Mouse (Mus musculus): ENCODE data around the gene Gzmn. TPM values are rescaled to one million over a fixed set of nuclear protein-coding genes. Genes with fewer than 3 reads are reported as not detected.
"Not testable (repeated sequence)": the region's sequence is repeated elsewhere in the genome, so short reads cannot be mapped to it uniquely, and the experiment has no call there.

The Gzmn gene
- polyA plus RNA-seq, 1 experiment, result not detected

DNA sequence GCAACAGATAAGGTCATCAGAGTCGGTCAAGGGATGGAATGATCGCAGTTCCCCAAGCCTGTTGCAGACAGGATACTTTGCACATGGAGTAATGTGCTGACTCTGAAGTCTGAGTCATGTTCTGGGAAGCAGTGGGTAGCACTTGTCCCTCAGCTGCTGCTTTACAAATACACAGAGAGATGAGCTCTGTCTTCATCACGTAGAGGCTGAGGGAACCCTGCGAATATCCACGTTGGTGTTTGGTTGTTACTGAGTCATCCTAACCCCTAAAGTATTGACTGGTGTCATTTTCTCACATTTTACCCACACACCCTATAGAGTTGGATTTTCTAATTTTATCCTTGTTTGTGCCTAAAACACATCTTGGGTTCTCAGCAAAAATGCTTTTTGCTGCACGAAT, 6.4 kb downstream of the Gzmn start:
- Histone ChIP-seq H3K4me3 (replicated peaks) (no peak overlapping the region), H3K9me3 (ENCODE audit: control insufficient read depth, low read length) (no peaks in the 10 kb centered on the region), H3K4me1 (ENCODE audit: control insufficient read depth) (no peaks in the 10 kb centered on the region), H3K27me3 (ENCODE audit: control insufficient read depth) (no peaks in the 10 kb centered on the region), H3K36me3 (ENCODE audit: control insufficient read depth) (no peaks in the 10 kb centered on the region)
- TF ChIP-seq GATA1 (IDR thresholded peaks at IDR 0.05; ENCODE audit: low read length), result no peak
- no peak for TF ChIP-seq TAL1 (IDR thresholded peaks at IDR 0.05; ENCODE audit: low read length)

DNA sequence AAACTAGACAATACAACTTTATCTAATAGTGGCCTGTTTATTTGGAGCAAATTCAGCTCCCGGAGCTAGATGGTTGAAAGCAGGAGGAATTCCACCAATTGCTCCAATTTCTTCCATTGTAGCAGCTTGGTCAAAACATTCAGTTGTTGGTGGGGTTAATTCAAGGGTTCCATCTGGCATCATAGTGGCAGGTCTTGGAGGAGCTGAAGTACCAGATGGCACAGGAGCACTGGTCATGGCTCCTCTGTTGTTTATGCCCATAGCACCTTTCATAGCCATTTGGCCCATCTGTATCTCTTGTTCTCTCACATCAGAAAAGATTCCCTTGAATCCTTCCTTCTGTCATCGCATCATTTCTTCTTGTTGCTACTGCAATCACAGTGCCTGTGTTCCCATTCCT, 12.3 kb downstream of the Gzmn start:
- Histone ChIP-seq H3K9me3 (ENCODE audit: control insufficient read depth, low read length) (no peaks in the 10 kb centered on the region), H3K4me1 (ENCODE audit: control insufficient read depth) (no peaks in the 10 kb centered on the region), H3K27me3 (ENCODE audit: control insufficient read depth) (no peaks in the 10 kb centered on the region), H3K4me3 (replicated peaks) (no peak overlapping the region), H3K36me3 (ENCODE audit: control insufficient read depth) (no peaks in the 10 kb centered on the region)
- TF ChIP-seq GATA1 (IDR thresholded peaks at IDR 0.05; ENCODE audit: low read length) (no peak), TAL1 (IDR thresholded peaks at IDR 0.05; ENCODE audit: low read length) (no peak)

DNA sequence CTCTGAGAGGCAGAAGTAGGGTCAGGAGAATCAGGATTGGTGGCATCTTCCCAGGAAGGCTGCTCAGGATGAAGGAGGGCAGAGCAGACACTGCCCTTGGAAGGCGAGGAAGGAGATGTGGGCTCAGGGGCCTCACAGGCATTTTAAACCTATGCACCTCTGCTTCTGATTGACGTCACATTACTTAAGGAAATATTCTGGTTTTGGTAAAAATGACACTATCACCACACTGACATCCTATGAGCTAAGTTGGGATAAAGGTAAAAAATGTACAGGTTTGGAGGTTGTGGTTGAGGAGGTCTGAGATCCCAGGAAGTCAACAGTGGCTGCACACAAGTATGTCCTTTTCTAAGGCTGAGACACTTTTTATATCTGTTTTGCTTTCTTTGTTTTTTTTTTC, 14.9 kb downstream of the Gzmn start, which contains the start of gene Gzmg:
Gene Gzmg, minus strand, starts transcription at position 101 of the 400 bp plus-strand sequence.
- H3K9me3 ChIP-seq (ENCODE audit: control insufficient read depth, low read length); H3K4me3 ChIP-seq (replicated peaks); H3K27me3 ChIP-seq (ENCODE audit: control insufficient read depth); H3K4me1 ChIP-seq (ENCODE audit: control insufficient read depth); H3K36me3 ChIP-seq (ENCODE audit: control insufficient read depth): not testable (repeated sequence)

DNA sequence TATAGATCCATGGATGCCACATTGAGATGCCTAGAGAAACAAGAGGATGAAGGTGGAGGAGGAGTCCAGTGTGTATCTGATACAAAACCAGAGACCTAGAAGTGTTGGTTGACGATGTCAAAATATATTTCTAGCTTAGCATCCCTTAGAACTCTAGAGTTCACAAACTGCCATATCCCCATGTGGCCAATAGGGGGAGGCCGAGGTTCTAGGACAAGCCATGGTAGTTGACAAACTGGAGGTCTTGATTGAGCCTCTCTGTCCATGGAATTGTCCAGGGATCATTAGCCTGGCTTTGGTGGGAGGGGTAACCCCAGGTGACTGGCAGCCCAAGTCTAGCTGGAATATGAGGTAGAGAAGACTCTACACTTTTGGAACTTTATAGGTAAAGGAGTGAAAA, 19.1 kb downstream of the Gzmn start:
- no peaks in the 10 kb centered on the region for H3K27me3 ChIP-seq (ENCODE audit: control insufficient read depth)
- H3K9me3 ChIP-seq (ENCODE audit: control insufficient read depth, low read length), result no peaks in the 10 kb centered on the region
- TF ChIP-seq GATA1 (IDR thresholded peaks at IDR 0.05; ENCODE audit: low read length), result no peak
- TF ChIP-seq TAL1 (IDR thresholded peaks at IDR 0.05; ENCODE audit: low read length), result no peak
- H3K4me1 ChIP-seq (ENCODE audit: control insufficient read depth), result no peaks in the 10 kb centered on the region
- no peaks in the 10 kb centered on the region for H3K36me3 ChIP-seq (ENCODE audit: control insufficient read depth)
- no peak overlapping the region for H3K4me3 ChIP-seq (replicated peaks)

DNA sequence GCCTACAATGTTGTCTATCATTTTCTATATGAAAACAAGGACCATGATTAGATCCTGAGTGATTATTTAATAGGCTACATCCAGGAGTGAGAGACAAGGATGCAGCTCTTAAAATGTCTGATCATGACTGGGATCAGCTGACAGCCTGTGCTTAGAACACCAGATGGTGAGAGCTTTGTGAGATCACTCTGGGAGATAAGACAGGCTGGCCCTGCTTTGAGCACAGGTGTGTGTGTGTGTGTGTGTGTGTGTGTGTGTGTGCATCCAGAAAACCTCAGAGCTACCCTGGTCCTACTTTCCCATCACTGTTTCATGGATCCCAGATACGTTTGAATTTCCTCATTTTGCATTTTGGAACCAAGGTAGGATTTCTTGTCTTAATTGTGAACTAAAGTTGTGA, 40.7 kb downstream of the Gzmn start:
- H3K4me1 ChIP-seq (ENCODE audit: control insufficient read depth); H3K9me3 ChIP-seq (ENCODE audit: control insufficient read depth, low read length); H3K27me3 ChIP-seq (ENCODE audit: control insufficient read depth); H3K36me3 ChIP-seq (ENCODE audit: control insufficient read depth); H3K4me3 ChIP-seq (replicated peaks): not testable (repeated sequence)

DNA sequence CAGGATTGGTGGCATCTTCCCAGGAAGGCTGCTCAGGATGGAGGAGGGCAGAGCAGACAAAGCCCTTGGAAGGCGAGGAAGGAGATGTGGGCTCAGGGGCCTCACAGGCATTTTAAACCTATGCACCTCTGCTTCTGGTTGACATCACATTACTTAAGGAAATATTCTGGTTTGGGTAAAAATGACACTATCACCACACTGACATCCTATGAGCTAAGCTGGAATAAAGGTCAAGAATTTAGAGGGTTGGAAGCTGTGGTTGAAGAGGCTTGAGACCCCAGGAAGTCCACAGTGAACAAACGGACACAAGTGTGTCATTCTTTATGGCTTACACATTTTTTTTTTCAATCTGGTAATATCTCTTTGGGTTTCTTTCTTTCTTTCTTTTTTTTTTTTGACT, 41.9 kb downstream of the Gzmn start, which contains the start of gene Gzmd:
Gene Gzmd, minus strand, starts transcription at position 101 of the 400 bp plus-strand sequence.
- not testable (repeated sequence) for H3K36me3 ChIP-seq (ENCODE audit: control insufficient read depth); H3K9me3 ChIP-seq (ENCODE audit: control insufficient read depth, low read length); H3K4me3 ChIP-seq (replicated peaks); H3K27me3 ChIP-seq (ENCODE audit: control insufficient read depth); H3K4me1 ChIP-seq (ENCODE audit: control insufficient read depth)

DNA sequence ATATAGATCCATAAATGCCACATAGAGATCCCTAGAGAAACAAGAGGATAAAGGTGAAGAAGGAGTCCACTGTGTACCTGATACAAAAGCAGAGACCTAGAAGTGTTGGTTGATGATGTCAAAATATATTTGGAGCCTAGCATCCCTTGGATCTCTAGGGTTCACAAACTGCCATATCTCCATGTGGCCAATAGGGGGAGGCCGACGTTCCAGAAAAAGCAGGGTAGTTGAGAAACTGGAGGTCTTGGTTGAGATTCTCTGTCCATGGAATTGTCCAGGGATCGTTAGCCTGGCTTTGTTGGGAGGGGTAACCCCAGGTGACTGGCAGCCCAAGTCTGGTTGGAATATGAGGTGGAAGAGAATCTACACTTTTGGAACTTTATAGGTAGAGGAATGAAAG, 46.1 kb downstream of the Gzmn start:
- no peak for TF ChIP-seq GATA1 (IDR thresholded peaks at IDR 0.05; ENCODE audit: low read length)
- no peak for TF ChIP-seq TAL1 (IDR thresholded peaks at IDR 0.05; ENCODE audit: low read length)
- H3K27me3 ChIP-seq (ENCODE audit: control insufficient read depth), result no peaks in the 10 kb centered on the region
- no peak overlapping the region for H3K4me3 ChIP-seq (replicated peaks)
- no peaks in the 10 kb centered on the region for H3K4me1 ChIP-seq (ENCODE audit: control insufficient read depth)
- H3K9me3 ChIP-seq (ENCODE audit: control insufficient read depth, low read length), result no peaks in the 10 kb centered on the region
- no peaks in the 10 kb centered on the region for H3K36me3 ChIP-seq (ENCODE audit: control insufficient read depth)

DNA sequence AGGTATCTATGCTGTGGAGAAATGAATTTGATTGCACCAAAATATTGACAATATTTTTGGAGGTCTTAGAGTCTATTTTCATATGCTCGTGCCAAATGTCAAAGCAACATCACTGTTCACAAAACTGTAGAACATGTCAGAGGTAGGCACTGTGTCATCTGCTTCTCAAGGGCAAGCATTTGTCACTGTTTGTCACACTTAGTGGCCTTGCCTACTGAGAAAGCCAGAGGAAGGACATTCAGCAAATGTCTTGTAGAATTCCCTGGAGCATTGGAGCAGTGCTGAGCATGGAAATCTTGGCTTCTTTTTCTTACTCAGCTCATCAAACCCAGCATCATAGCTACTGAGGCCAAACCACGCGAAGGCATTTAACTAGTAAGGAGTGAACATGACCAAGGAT, 50.9 kb downstream of the Gzmn start:
- Histone ChIP-seq H3K27me3 (ENCODE audit: control insufficient read depth) (no peaks in the 10 kb centered on the region), H3K36me3 (ENCODE audit: control insufficient read depth) (no peaks in the 10 kb centered on the region)
- TF ChIP-seq TAL1 (IDR thresholded peaks at IDR 0.05; ENCODE audit: low read length) (no peak), GATA1 (IDR thresholded peaks at IDR 0.05; ENCODE audit: low read length) (no peak)

DNA sequence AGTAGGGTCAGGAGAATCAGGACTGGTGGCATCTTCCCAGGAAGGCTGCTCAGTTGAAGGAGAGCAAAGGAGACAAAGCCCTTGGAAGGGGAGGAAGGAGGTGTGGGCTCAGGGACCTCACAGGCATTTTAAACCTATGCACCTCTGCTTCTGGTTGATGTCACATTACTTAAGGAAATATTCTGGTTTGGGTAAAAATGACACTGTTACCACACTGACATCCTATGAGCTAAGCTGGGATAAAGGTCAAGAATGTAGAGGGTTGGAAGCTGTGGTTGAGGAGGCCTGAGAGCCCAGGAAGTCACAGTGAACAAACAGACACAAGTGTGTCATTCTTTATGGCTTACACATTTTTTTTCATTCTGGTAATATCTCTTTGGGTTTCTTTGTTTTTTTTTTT, 53.9 kb downstream of the Gzmn start, which contains the start of gene Gzme:
Gene Gzme, minus strand, starts transcription at position 101 of the 400 bp plus-strand sequence.
- H3K4me3 ChIP-seq (replicated peaks), result no peak within 1 kb of the TSS
- no peaks in the 10 kb centered on the region for H3K9me3 ChIP-seq (ENCODE audit: control insufficient read depth, low read length)
- no peaks in the 10 kb centered on the region for H3K27me3 ChIP-seq (ENCODE audit: control insufficient read depth)
- no peaks in the 10 kb centered on the region for H3K4me1 ChIP-seq (ENCODE audit: control insufficient read depth)
- TF ChIP-seq GATA1 (IDR thresholded peaks at IDR 0.05; ENCODE audit: low read length) (no peak), TAL1 (IDR thresholded peaks at IDR 0.05; ENCODE audit: low read length) (no peak)
- no peaks in the 10 kb centered on the region for H3K36me3 ChIP-seq (ENCODE audit: control insufficient read depth)

More for the DNA sequence above, 50.9 kb downstream of the Gzmn start:
- Histone ChIP-seq H3K9me3 (ENCODE audit: control insufficient read depth, low read length) (no peaks in the 10 kb centered on the region), H3K4me1 (ENCODE audit: control insufficient read depth) (no peaks in the 10 kb centered on the region), H3K4me3 (replicated peaks) (no peak overlapping the region)

Other genes with a start within 250 kb of the Gzmn start
- gene Cma1, start 229.9 kb downstream of the Gzmn start, polyA plus RNA-seq (2012), result not detected in 2 replicates
- not detected in 2 replicates for gene Cma2, start 223.6 kb downstream of the Gzmn start, polyA plus RNA-seq (2012)
- gene Mcpt1, start 156.6 kb downstream of the Gzmn start, polyA plus RNA-seq (2012), result not detected in 2 replicates
- gene Mcpt9, start 144.1 kb downstream of the Gzmn start, polyA plus RNA-seq (2012), result not detected in 2 replicates
- not detected in 2 replicates for gene Mcpt2, start 132.6 kb downstream of the Gzmn start, polyA plus RNA-seq (2012)
- gene Mcpt4, start 112.3 kb downstream of the Gzmn start, polyA plus RNA-seq (2012), result not detected in 2 replicates
- 0.31 and 0.52 TPM in 2 replicates for gene Mcpt8, start 89.3 kb downstream of the Gzmn start, polyA plus RNA-seq (2012)
- 0.31 and 0.42 TPM in 2 replicates for gene Ctsg, start 72.0 kb downstream of the Gzmn start, polyA plus RNA-seq (2012)
- not detected in 2 replicates for gene Gzme, start 54.0 kb downstream of the Gzmn start, polyA plus RNA-seq (2012)
- not detected in 2 replicates for gene Gzmd, start 42.0 kb downstream of the Gzmn start, polyA plus RNA-seq (2012)
- gene Gzmg, start 15.0 kb downstream of the Gzmn start, polyA plus RNA-seq (2012), result not detected in 2 replicates
- not detected in 2 replicates for gene Gzmf, start 36.8 kb upstream of the Gzmn start, polyA plus RNA-seq (2012)
- gene Gzmc, start 60.1 kb upstream of the Gzmn start, polyA plus RNA-seq (2012), result not detected in 2 replicates
- gene Gzmb, start 87.7 kb upstream of the Gzmn start, polyA plus RNA-seq (2012), result not detected in 2 replicates
- gene Atp12a, start 190.5 kb upstream of the Gzmn start, polyA plus RNA-seq (2012), result not detected in 2 replicates
- gene Rnf17, start 228.0 kb upstream of the Gzmn start, polyA plus RNA-seq (2012), result not detected in 2 replicates